ENCODE assay signal across 21 mouse cellular contexts in the genomic region with DNA sequence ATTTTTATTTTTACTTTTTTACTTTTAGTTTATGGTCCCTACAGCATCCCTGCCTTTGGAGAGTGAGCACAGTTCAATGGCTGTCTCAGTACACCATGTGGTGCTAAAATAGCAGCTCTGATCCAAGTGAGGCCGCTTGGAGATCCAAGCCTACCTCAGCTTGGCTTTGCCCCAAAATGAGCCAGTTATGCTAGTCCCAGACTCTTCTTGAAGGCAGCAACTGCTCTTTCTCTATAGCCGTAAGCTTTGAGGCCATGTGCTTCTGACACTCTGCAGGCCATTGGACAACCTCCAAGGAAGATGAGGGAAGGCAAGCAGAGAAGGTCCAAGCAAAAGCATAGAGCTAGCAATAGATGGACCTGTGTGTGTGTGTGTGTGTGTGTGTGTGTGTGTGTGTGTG.
A peak's percentile ranks its signal among the peaks of the same experiment; 100 is the strongest.
DNase-seq lines count a peak whose midpoint lies in the region; ATAC-seq and TF ChIP-seq lines count a peak whose summit lies in the region.
"Had no signal": no experiment of that assay in that cellular context is flagged by ENCODE, and none has a peak within 500 bp of the region (broad histone marks: within the 10 kb centered on the region; RNA-seq: fewer than 3 reads in every experiment).

No protein-coding gene starts in this region.

- 48% methylated on average over 2 of the region's 2 CpGs for WGBS in heart, postnatal 0 days
- WGBS in neural tube, embryonic 15.5 days, result 86% methylated on average over 2 of the region's 2 CpGs

- no peak overlapping the region for H3K9ac ChIP-seq in heart, postnatal 0 days (replicated peaks; ENCODE audit: low read depth, low read length)
- H3K9ac ChIP-seq in neural tube, embryonic 15.5 days (replicated peaks), result no peak overlapping the region
- H3K9ac ChIP-seq: embryonic facial prominence, embryonic 13.5 days; forebrain, embryonic 12.5 days; heart, embryonic 12.5 days; hindbrain, embryonic 12.5 days had no signal

- intact Hi-C loops in heart, postnatal 25 days (cut with DNase I), result no loop called here
- intact Hi-C loops in left cerebral cortex, postnatal 4 days (cut with DNase I), result no loop called here

- 0 out of 2 replicates have a peak, but pooled peaks cover 7% of the 10 kb centered on the region for H3K4me1 ChIP-seq in heart, postnatal 0 days (ENCODE audit: control insufficient read depth, insufficient read depth)
- no peaks in the 10 kb centered on the region for H3K4me1 ChIP-seq in neural tube, embryonic 15.5 days
- H3K4me1 ChIP-seq: hindbrain, embryonic 12.5 days had no signal

- no peaks in the 10 kb centered on the region for H3K27me3 ChIP-seq in heart, postnatal 0 days (ENCODE audit: control insufficient read depth, insufficient read depth, low read length)
- H3K27me3 ChIP-seq in neural tube, embryonic 15.5 days (replicated peaks), result no peaks in the 10 kb centered on the region
- H3K27me3 ChIP-seq: CH12.LX; embryonic facial prominence, embryonic 13.5 days; forebrain, embryonic 12.5 days; hindbrain, embryonic 12.5 days; Patski had no signal

- TF ChIP-seq CTCF in heart, postnatal 0 days (IDR thresholded peaks at IDR 0.05; ENCODE audit: low read depth), result no peak

- H3K36me3 ChIP-seq in heart, postnatal 0 days (replicated peaks; ENCODE audit: control insufficient read depth, insufficient read depth, low read length), result no peaks in the 10 kb centered on the region
- no peaks in the 10 kb centered on the region for H3K36me3 ChIP-seq in neural tube, embryonic 15.5 days
- H3K36me3 ChIP-seq: embryonic facial prominence, embryonic 13.5 days; forebrain, embryonic 12.5 days; heart, embryonic 12.5 days; hindbrain, embryonic 12.5 days had no signal

- no peak overlapping the region for H3K27ac ChIP-seq in heart, postnatal 0 days (ENCODE audit: low read depth)
- no peak overlapping the region for H3K27ac ChIP-seq in neural tube, embryonic 15.5 days (replicated peaks)
- H3K27ac ChIP-seq: embryonic facial prominence, embryonic 13.5 days; forebrain, embryonic 12.5 days; hindbrain, embryonic 12.5 days had no signal

- no peaks in the 10 kb centered on the region for H3K9me3 ChIP-seq in heart, postnatal 0 days (replicated peaks; ENCODE audit: control insufficient read depth, low read length)
- H3K9me3 ChIP-seq in neural tube, embryonic 15.5 days (replicated peaks), result no peaks in the 10 kb centered on the region
- H3K9me3 ChIP-seq: embryonic facial prominence, embryonic 13.5 days; forebrain, embryonic 12.5 days; heart, embryonic 12.5 days; hindbrain, embryonic 12.5 days had no signal

- TF ChIP-seq EP300 in heart, postnatal 0 days (IDR thresholded peaks at IDR 0.05; ENCODE audit: low read depth), result no peak

- H3K4me3 ChIP-seq in heart, postnatal 0 days (ENCODE audit: low read depth, low read length), result no peak overlapping the region
- no peak overlapping the region for H3K4me3 ChIP-seq in neural tube, embryonic 15.5 days (replicated peaks)
- H3K4me3 ChIP-seq: embryonic facial prominence, embryonic 13.5 days; forebrain, embryonic 12.5 days; heart, embryonic 12.5 days; hindbrain, embryonic 12.5 days had no signal

- no peak overlapping the region for H3K4me2 ChIP-seq in heart, postnatal 0 days (ENCODE audit: low read depth, low read length)
- H3K4me2 ChIP-seq in neural tube, embryonic 15.5 days, result no peak overlapping the region
- H3K4me2 ChIP-seq: embryonic facial prominence, embryonic 13.5 days; forebrain, embryonic 12.5 days; heart, embryonic 12.5 days; hindbrain, embryonic 12.5 days had no signal

- 0 out of 2 replicates have a peak, but pooled peaks have one; percentile 24 for ATAC-seq in heart, postnatal 0 days (ENCODE audit: insufficient read depth, low read depth)
- no peak for ATAC-seq in neural tube, embryonic 15.5 days (ENCODE audit: low FRiP score)
- ATAC-seq: activated CD4-positive, CD25-positive, alpha-beta regulatory T cell, adult 4 months; forebrain, embryonic 16.5 days; hindbrain, embryonic 16.5 days; inflammation-experienced regulatory T-cells, adult 6 months; intestine, postnatal 0 days; Patski had no signal

- peak; percentile 13 to 48 for DNase-seq in cerebellum, postnatal 25 days
- no peak for DNase-seq in cerebellum, adult 9-10 months
- DNase-seq in heart, postnatal 0 days (ENCODE audit: low spot score), result no peak
- no peak for DNase-seq in heart, postnatal 25 days (ENCODE audit: low spot score)
- DNase-seq in left cerebral cortex, postnatal 4 days, result peak; percentile 9
- no peak for DNase-seq in left cerebral cortex, adult 11 months (ENCODE audit: low spot score)
- DNase-seq: adrenal gland, postnatal 25 days; gastrocnemius, postnatal 10 days; kidney, adult 8-10 months had no signal

Comparison
In these comparisons a context has a peak if more than half of its experiments do, and no peak if none do; other contexts are left out.
1. DNase-seq: peak in cerebellum, postnatal 25 days (2 of 2) and left cerebral cortex, postnatal 4 days (single experiment); none in cerebellum, adult 9-10 months (single experiment), heart, postnatal 0 days (single experiment), heart, postnatal 25 days (single experiment) and left cerebral cortex, adult 11 months (single experiment).